Comparison of ENCODE assay signal across 20 mouse cellular contexts in the genomic region with DNA sequence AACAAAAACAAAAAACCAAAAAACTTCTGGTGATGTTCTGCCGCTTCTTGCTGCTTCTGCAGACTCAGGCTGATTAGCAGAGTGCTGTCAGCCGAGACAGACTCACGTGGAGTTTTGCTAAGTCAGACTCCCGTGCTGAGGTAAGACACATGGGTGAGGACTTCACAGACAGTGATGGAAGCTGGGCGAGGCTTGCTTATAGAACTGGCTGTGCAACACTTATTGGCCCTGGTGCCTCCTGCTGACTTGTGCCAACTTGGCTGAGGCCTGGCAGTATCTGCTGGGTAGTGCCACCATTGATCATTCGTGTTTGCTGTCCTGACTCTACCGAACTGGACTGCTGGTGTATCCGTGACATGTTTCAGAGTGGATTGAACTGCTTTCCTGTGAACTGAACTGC. TPM values are rescaled to one million over a fixed set of nuclear protein-coding genes. Genes with fewer than 3 reads are reported as not detected.
DNase-seq lines count a peak whose midpoint lies in the region; ATAC-seq and TF ChIP-seq lines count a peak whose summit lies in the region.
"Had no signal": no experiment of that assay in that cellular context is flagged by ENCODE, and none has a peak within 500 bp of the region (broad histone marks: within the 10 kb centered on the region; RNA-seq: fewer than 3 reads in every experiment).

No protein-coding gene starts in this region.

- no peak for TF ChIP-seq EP300 in stomach, postnatal 0 days (optimal IDR thresholded peaks at IDR 0.05)

- WGBS in heart, embryonic 13.5 days, result 65% methylated on average over 8 of the region's 8 CpGs
- WGBS in midbrain, embryonic 11.5 days, result 70% methylated on average over 8 of the region's 8 CpGs
- WGBS in midbrain, postnatal 0 days, result 61% methylated on average over 8 of the region's 8 CpGs
- 53% methylated on average over 8 of the region's 8 CpGs for WGBS in stomach, postnatal 0 days

- no peaks in the 10 kb centered on the region for H3K9me3 ChIP-seq in heart, embryonic 13.5 days
- H3K9me3 ChIP-seq in midbrain, embryonic 11.5 days (ENCODE audit: control insufficient read depth, low read length), result no peaks in the 10 kb centered on the region
- no peaks in the 10 kb centered on the region for H3K9me3 ChIP-seq in midbrain, postnatal 0 days (ENCODE audit: low read length)
- H3K9me3 ChIP-seq in stomach, postnatal 0 days (ENCODE audit: control insufficient read depth, low read length), result no peaks in the 10 kb centered on the region
- H3K9me3 ChIP-seq: embryonic facial prominence, embryonic 15.5 days; forebrain, embryonic 10.5 days; hindbrain, embryonic 13.5 days; intestine, embryonic 15.5 days had no signal

- peak overlapping the region; percentile 79; the same call in 1 of the 2 replicates for H3K4me2 ChIP-seq in heart, embryonic 13.5 days
- H3K4me2 ChIP-seq in midbrain, embryonic 11.5 days, result no peak overlapping the region
- H3K4me2 ChIP-seq in midbrain, postnatal 0 days (ENCODE audit: low read depth, low read length, poor library complexity, severe bottlenecking), result no peak overlapping the region
- no peak overlapping the region for H3K4me2 ChIP-seq in stomach, postnatal 0 days (replicated peaks; ENCODE audit: low read depth)

- H3K4me3 ChIP-seq in heart, embryonic 13.5 days, result peak overlapping the region; percentile 53; the same call in 1 of the 2 replicates
- no peak overlapping the region for H3K4me3 ChIP-seq in midbrain, embryonic 11.5 days (ENCODE audit: low read depth, low read length)
- H3K4me3 ChIP-seq in midbrain, postnatal 0 days (ENCODE audit: low read depth, low read length), result no peak overlapping the region
- no peak overlapping the region for H3K4me3 ChIP-seq in stomach, postnatal 0 days (ENCODE audit: low read depth, low read length)
- H3K4me3 ChIP-seq: erythroblast, embryonic 14.5 days had no signal

- no peak overlapping the region for H3K9ac ChIP-seq in heart, embryonic 13.5 days
- no peak overlapping the region for H3K9ac ChIP-seq in midbrain, embryonic 11.5 days (ENCODE audit: low read length)
- H3K9ac ChIP-seq in midbrain, postnatal 0 days (replicated peaks; ENCODE audit: low read length, poor library complexity, severe bottlenecking), result no peak overlapping the region
- no peak overlapping the region for H3K9ac ChIP-seq in stomach, postnatal 0 days (ENCODE audit: low read length)
- H3K9ac ChIP-seq: embryonic facial prominence, embryonic 15.5 days; hindbrain, embryonic 13.5 days; intestine, embryonic 15.5 days had no signal

- DNase-seq in heart, adult 18-20 months, result no peak
- peak; percentile 74 for DNase-seq in midbrain, embryonic 11.5 days (ENCODE audit: low spot score, missing footprints)
- DNase-seq in midbrain, postnatal 0 days (ENCODE audit: low spot score), result no peak
- DNase-seq in embryo, embryonic 9.5 days (ENCODE audit: extremely low spot score), result peak; percentile 22
- peak; percentile 14 for DNase-seq in stomach, postnatal 0 days (ENCODE audit: low spot score)
- DNase-seq in adrenal gland, adult 2 months, result no peak
- DNase-seq: adrenal gland, postnatal 10 days; cerebellum, adult 18-20 months; cerebellum, adult 9-11 months; cerebellum, postnatal 36 days; gastrocnemius, adult 2 months; gastrocnemius, postnatal 25 days; kidney, adult 2 months had no signal

- no peak for TF ChIP-seq CTCF in midbrain, postnatal 0 days (IDR thresholded peaks at IDR 0.05)
- no peak for TF ChIP-seq CTCF in stomach, postnatal 0 days (IDR thresholded peaks at IDR 0.05; ENCODE audit: low read depth)

- H3K4me1 ChIP-seq in heart, embryonic 13.5 days, result 0 out of 2 replicates have a peak, but pooled peaks cover 3% of the 10 kb centered on the region
- H3K4me1 ChIP-seq in midbrain, embryonic 11.5 days (ENCODE audit: control insufficient read depth, insufficient read depth, low read length), result no peaks in the 10 kb centered on the region
- H3K4me1 ChIP-seq in midbrain, postnatal 0 days (ENCODE audit: insufficient read depth, low read length), result no peaks in the 10 kb centered on the region
- H3K4me1 ChIP-seq in stomach, postnatal 0 days (replicated peaks; ENCODE audit: control insufficient read depth, insufficient read depth), result no peaks in the 10 kb centered on the region
- H3K4me1 ChIP-seq: embryonic facial prominence, embryonic 15.5 days; intestine, embryonic 15.5 days had no signal

- no peaks in the 10 kb centered on the region for H3K36me3 ChIP-seq in heart, embryonic 13.5 days
- no peaks in the 10 kb centered on the region for H3K36me3 ChIP-seq in midbrain, embryonic 11.5 days (ENCODE audit: control insufficient read depth, insufficient read depth, low read length)
- H3K36me3 ChIP-seq in midbrain, postnatal 0 days (ENCODE audit: insufficient read depth, low read length), result no peaks in the 10 kb centered on the region
- H3K36me3 ChIP-seq in stomach, postnatal 0 days (ENCODE audit: control insufficient read depth, insufficient read depth, low read length), result no peaks in the 10 kb centered on the region
- H3K36me3 ChIP-seq: embryonic facial prominence, embryonic 15.5 days; forebrain, embryonic 10.5 days; hindbrain, embryonic 13.5 days; intestine, embryonic 15.5 days had no signal

- H3K27ac ChIP-seq in heart, embryonic 13.5 days (replicated peaks), result no peak overlapping the region
- H3K27ac ChIP-seq in midbrain, embryonic 11.5 days (ENCODE audit: low read depth, low read length), result no peak overlapping the region
- no peak overlapping the region for H3K27ac ChIP-seq in midbrain, postnatal 0 days (ENCODE audit: low read depth, low read length)
- H3K27ac ChIP-seq in stomach, postnatal 0 days (replicated peaks), result no peak overlapping the region
- H3K27ac ChIP-seq: embryonic facial prominence, embryonic 15.5 days; forebrain, embryonic 10.5 days; gastrocnemius, adult 2 months; hindbrain, embryonic 13.5 days; intestine, embryonic 15.5 days had no signal

- peaks cover 37% of the 10 kb centered on the region for H3K27me3 ChIP-seq in heart, embryonic 13.5 days (replicated peaks)
- H3K27me3 ChIP-seq in midbrain, embryonic 11.5 days (ENCODE audit: control insufficient read depth, insufficient read depth, low read length), result peaks cover 4% of the 10 kb centered on the region; the same call in 1 of the 2 replicates
- H3K27me3 ChIP-seq in midbrain, postnatal 0 days (ENCODE audit: insufficient read depth, low read length), result peaks cover 15% of the 10 kb centered on the region
- no peaks in the 10 kb centered on the region for H3K27me3 ChIP-seq in stomach, postnatal 0 days (ENCODE audit: control insufficient read depth, insufficient read depth, low read length)

- ATAC-seq in heart, embryonic 13.5 days (ENCODE audit: extremely low read depth, insufficient number of reproducible peaks, low FRiP score, low TSS enrichment), result no peak
- no peak for ATAC-seq in midbrain, embryonic 11.5 days (ENCODE audit: low FRiP score)
- ATAC-seq in midbrain, postnatal 0 days (ENCODE audit: low FRiP score), result no peak
- no peak for ATAC-seq in stomach, postnatal 0 days (ENCODE audit: low FRiP score, low TSS enrichment)
- ATAC-seq: forebrain, embryonic 14.5 days; intestine, embryonic 15.5 days had no signal

RNA-seq across cellular contexts. Expression of gene Zmym2, which starts 22.4 kb away (rescaled TPM):
- polyA plus RNA-seq in heart, embryonic 13.5 days (2015; fragmentation: Nextera tagmentation; extraction: Ambion mirVana), result 29.8 and 30.9 TPM in 2 replicates
- total RNA-seq in heart, adult 18-20 months (2021), result 10 to 100 TPM; 26.1 to 29.4 TPM
- polyA plus RNA-seq in midbrain, embryonic 11.5 days (2014; fragmentation: Nextera tagmentation; extraction: Ambion mirVana), result 62.5 and 63.3 TPM in 2 replicates
- total RNA-seq in midbrain, postnatal 0 days (2014; rRNA removed), result 46.5 and 62.4 TPM in 2 replicates
- polyA plus RNA-seq in midbrain, postnatal 0 days (2015; fragmentation: Nextera tagmentation; extraction: Ambion mirVana), result 26.1 and 29.6 TPM in 2 replicates
- polyA plus RNA-seq in stomach, postnatal 0 days (2015; fragmentation: Nextera tagmentation; extraction: Ambion mirVana), result 11.1 and 11.3 TPM in 2 replicates
- 10 to 100 TPM; 44.5 to 56.7 TPM for total RNA-seq in adrenal gland, adult 2 months (2021)
- 3.4 and 3.5 TPM in 2 replicates for polyA plus RNA-seq in adrenal gland, adult 2 months (2012; rRNA removed)

RNA-seq across cellular contexts. Expression of gene Zmym5, which starts 52.5 kb away (rescaled TPM):
- polyA plus RNA-seq in heart, embryonic 13.5 days (2015; fragmentation: Nextera tagmentation; extraction: Ambion mirVana), result 14.7 and 15.8 TPM in 2 replicates
- 10 to 100 TPM; 19.0 to 21.6 TPM for total RNA-seq in heart, adult 18-20 months (2021)
- polyA plus RNA-seq in midbrain, embryonic 11.5 days (2014; fragmentation: Nextera tagmentation; extraction: Ambion mirVana), result 23.5 and 27.7 TPM in 2 replicates
- total RNA-seq in midbrain, postnatal 0 days (2014; rRNA removed), result 17.2 and 18.3 TPM in 2 replicates
- polyA plus RNA-seq in midbrain, postnatal 0 days (2015; fragmentation: Nextera tagmentation; extraction: Ambion mirVana), result 29.5 and 32.3 TPM in 2 replicates
- polyA plus RNA-seq in stomach, postnatal 0 days (2015; fragmentation: Nextera tagmentation; extraction: Ambion mirVana), result 14.9 and 16.0 TPM in 2 replicates
- 10 to 100 TPM; 30.1 to 34.9 TPM for total RNA-seq in adrenal gland, adult 2 months (2021)
- polyA plus RNA-seq in adrenal gland, adult 2 months (2012; rRNA removed), result 1.4 and 1.6 TPM in 2 replicates

Comparison
In these comparisons a context has a peak if more than half of its experiments do, and no peak if none do; other contexts are left out.
1. DNase-seq: peak in midbrain, embryonic 11.5 days (single experiment), embryo, embryonic 9.5 days (single experiment) and stomach, postnatal 0 days (single experiment); none in heart, adult 18-20 months (0 of 2), midbrain, postnatal 0 days (single experiment) and adrenal gland, adult 2 months (single experiment).